Mouse (Mus musculus) embryo, embryonic 11 days (tissue): Measurements from ENCODE around the gene Fank1.
A peak's percentile ranks its signal among the peaks of the same experiment; 100 is the strongest.

Experiments
- DNase-seq: peaks from one replicate; pipeline ENCODE4 v3.0.0-alpha.2; 2015

The Fank1 gene

DNA sequence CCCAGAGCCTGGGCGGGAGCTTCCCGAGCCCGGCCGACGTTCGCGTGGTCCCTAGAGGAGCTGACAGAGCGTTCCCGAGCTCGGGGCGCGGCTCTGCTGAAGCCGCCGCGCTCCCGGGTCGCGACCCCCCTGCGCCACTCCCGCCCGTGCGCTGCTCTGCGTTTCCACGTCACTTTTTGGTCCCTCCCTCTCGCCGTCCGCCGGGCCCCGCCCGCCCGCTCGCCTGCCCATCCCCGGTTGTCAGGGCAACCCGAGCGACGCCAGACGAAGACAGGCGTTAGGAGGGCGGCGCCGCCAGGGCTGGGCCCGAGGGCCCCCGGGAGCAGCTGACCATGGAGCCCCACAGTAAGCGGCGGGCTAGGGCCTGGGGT is at the start of gene Fank1:
Gene Fank1 (plus strand): TSS at position 236 of the 371 bp plus-strand sequence.
- peak; percentile 92 for DNase-seq

DNA sequence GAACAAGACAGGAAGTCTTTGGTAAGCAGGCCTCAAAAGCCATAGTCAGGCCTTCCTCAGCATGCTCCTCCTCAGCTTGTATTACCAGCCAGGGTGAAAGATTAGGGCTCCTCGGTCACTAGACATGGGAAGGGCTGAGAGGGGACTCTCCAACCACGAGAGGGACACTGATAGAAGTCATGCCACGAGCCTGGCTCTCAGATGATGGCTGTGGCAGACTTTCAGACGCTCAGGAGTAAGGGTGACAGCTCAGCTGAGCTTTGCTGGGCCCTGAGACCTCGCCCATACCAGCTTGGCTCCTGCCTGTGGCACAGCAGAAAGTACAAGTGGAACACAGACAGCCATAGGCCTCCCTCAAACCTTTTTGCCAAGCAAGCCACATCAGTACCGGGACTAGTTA is 49.6 kb upstream of the Fank1 start:
- no peak for DNase-seq

DNA sequence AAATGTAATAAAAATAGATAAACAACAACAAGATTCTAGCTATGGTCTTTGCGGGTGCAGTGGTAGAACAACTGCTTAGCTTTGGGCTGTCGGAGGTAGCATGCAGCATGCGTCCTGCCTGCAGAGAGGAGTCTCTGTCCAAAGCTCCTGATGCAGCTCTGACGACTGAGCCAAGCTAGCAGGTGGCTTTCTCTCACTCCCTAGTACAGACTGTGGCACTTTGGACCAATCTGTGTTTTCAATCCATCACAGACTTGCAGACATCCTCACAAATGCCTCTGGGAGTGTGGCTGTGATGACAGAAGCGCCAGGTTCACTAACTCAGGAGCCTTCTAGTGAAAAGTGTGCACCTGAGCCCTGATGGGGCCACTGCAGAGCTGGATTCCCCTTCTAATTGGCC is 47.3 kb upstream of the Fank1 start:
- DNase-seq, result no peak

DNA sequence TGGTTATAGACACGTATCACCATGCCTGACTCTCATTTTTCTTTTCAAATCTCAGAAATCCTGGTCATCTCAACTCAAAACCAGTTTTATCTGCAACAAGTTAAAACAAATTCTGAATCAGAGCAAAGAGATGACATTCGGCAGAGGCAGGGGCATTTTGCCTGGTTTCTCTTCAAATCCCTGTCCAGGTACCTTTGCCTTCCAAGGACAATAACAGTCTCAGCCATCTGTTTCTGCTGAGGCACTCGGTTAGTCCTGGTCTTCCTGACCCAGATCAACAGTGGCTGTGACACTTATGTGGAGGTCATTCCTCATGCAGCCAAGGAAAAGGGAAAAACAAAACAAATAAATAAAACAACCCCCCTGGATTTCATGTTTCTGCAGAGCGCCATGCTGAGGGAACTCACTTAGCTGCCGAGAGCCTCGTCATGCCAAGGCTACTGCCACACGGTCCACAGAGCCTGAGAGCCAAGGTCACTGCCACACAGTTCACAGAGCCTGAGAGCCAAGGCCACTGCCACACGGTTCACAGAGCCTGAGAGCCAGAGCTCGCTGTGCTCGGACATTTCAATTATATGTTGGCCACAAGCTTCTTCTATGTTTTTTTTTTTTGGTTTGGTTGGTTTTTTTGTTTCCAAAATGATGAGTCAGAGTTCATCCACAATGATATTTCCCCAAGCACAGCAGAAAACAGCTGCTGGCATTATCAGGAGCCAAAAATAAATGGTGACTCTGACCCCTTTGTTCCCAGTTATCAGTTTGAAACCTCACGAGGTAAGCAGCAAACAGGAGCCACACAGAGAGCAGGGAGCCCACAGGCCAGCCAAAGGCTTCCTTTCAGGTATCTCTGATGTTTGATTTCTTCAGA is 46.1 kb upstream of the Fank1 start:
- DNase-seq, result no peak

DNA sequence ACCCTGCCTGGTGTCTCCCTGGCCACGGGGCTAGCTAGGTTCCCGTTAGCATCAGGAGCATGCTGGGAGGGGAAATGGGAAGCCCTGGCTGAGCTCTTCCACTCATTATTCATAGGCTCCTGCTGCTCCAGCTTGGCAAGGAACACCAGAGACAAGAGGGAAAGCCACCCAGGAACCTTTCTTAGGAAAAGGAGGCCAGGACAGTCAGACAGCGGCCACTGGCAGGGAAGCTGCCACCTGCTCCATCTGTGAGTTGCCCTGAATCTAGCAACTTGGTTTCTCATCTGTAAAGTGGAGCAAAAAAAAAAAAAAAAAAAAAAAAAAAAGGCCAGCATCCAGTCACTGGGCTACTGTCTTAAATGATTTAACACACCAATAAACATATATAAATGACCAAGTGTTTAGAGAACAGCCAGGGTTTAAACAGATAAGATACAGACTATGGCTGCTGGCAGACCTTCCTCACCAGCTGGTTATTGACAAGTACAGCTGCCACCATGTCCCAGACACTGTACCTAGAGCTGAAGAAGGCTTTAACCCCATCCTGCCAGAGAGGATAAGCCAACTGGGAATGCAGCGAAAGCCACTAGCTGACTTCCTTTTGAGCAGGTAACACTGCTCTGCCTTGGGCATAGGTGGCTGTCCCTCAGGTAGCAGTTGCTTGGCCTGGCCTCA is 44.6 kb upstream of the Fank1 start:
- DNase-seq, result no peak

DNA sequence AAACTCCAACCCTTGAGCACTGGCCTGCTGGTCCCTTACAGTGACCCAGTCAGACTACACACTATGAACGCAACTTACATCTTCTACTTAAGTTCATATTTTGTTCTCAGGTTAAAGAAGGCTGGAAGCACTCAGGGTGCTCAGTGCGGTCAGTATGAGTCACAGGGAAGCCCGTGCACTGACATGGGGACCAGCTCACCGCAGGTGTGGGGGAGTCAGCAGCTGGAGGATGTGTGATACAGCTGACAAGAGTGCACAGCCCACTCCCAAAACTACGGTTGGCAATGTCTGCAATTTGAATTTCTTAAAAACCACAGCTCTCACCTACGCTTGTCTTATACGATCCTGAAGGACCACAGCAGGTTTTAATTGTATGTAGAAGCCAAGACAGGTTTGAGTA is 36.1 kb upstream of the Fank1 start:
- no peak for DNase-seq

DNA sequence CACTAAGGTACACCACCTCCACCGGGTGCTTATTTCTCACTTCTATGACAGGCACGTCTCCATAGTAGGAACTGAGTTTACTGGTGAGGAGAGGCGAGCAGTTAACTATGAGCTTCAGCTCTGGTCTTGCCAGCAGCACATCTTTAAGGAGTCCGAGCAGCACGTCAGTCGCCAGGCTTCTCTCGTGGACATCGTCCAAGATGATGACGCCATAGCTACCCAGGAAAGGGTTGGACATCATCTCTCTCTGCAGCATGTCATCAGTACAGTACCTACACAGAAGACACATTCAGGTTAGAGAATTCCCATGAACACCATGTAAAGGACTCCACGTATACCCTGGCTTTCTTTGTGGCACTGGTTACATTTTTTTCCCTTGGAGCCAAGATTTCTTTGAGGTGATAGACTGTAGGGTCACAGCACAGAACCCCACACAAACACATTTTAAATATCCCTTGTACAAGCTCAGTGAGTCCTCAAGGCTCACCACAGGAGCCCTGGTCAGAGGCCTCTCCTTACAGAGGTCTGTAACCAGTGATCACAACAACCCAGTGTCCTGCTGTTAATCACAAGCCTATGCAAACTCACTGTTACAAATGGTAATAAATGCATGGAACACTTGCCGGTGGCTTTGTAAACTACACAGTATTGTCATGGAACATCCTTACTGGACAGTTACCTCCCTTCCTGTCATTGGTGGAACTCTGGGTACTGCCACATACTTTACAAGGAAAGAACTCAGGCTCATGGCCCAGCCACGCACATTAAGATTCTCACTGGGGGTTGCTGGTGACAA is 33.9 kb upstream of the Fank1 start:
- no peak for DNase-seq

DNA sequence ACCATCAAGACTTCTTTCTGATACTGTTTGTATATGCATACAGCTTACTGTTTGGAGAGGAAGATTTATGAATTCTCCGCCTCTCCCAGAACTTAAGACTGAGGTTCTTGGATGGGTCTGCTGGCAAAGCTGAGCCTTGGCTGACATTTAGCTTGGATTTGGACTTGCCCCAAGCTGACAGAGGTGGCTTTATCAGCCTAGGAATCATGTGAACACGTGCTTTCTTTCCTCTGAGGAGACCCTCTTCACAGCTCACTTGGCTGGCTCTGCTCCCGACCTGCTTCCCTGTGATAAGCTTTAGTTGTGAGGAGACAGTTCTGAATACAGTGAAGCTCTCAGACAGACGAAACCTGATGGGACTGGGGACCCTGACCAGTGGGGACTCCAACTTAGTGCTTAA is 33.0 kb upstream of the Fank1 start:
- DNase-seq, result no peak

DNA sequence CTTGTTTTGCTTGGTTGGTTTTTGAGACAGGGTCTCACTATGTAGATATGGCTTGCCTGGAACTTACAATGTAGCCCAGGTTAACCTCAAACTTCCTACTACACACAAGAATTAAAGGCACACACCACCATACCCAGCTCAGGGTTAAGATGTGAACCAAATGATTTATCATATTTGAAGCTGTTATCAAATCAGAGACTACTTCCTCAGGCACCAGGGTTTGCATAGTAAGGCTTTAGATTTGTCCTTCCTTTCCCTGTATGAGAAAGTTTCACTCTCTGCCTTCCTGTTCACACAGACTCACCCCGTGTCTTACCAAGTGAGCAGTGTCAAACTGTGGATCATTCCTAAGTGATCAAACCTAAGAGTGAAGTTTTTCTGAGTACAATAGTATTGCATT is 32.5 kb upstream of the Fank1 start:
- DNase-seq, result no peak

DNA sequence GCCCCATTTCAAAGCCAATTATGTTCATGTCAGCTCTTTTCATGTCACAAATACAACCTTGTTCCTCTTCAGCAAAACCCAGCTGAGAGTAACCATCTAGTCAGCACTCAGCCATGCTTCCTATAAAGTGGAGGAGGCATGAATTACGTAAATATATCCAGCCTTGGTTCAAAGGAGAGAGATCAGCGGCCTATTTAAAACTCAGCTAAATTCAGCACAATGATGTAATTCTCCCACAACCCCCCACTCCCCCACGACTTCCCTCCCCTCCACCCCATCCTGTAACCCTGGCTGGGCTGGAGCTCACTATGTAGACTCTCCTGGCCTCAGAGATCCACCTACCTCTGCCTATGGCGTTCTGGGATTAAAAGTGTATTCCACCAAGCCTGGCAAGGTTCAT is 32.0 kb upstream of the Fank1 start:
- DNase-seq, result no peak

DNA sequence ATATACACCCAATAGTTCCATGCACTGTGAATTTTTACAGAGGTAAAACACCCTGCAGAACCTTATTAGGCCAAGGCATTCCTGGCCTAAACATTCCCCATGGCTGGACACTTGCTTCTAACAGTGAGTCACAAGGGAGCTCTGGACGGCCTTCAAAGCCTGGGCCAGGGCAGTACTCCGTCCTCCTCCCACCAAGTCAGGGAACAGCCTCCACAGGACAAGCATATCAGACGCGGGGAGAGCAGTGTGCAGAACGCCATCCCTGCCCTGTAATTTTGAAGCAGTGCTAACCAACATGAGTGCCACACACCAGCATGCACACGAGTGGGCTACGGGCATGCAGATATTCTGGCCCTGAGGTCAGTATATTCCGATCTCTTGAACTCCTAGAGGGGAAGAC is 29.3 kb upstream of the Fank1 start:
- no peak for DNase-seq

DNA sequence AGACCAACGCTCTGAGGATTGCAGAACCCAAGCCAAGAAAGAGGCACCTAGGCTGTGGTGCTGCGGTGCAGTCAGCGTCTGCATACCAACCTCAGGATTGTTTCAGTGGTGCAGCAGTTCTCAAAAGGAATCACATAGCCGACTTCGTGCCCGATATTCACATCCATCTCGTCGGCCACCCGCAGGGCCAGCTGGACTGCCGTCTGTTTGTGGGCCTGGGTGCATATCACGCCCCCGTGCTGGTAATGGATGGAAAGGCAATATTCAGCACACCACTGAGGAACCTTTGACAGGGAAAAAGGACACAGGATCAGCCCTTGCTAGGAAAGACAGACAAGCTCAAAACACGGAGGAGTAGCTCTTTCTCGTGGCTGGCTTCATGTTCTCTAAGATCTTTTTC is 27.9 kb upstream of the Fank1 start:
- no peak for DNase-seq

DNA sequence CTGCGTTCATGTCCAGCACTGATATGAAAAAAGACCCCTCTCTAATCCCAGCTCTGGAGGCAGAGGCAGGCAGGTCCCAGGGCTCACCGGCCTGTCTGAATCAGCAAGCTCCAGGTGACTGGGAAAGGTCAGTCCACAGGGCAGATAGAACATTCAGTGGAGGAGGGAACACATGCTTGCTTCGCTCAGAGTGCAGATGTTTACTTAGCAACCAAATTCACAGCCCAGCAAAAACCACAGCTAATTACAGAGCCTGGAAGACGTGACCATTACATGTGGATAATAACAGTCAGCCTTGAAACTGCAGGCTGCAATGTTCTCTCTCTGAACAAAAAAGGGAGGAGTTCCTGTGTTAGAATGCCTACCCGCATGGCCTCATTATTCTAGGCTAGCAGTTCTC is 26.0 kb upstream of the Fank1 start:
- no peak for DNase-seq

DNA sequence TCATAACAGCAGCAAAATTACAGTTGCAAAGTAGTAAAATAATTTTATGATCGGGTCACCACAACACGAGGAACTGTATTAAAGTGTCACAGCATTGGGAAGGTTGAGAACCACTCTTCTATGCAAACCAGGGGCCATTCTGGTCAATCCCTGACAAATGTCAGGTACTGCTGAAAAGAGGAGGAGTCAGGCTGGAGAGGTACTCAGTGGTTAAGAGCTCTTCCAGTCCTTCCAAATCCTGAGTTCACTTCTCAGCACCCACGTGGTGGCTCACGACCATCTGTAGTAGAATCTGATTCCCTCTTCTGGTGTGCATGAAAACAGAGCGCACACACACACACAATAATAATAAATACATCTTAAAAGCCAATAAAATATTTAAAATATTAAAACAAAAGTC is 25.5 kb upstream of the Fank1 start:
- DNase-seq, result no peak

DNA sequence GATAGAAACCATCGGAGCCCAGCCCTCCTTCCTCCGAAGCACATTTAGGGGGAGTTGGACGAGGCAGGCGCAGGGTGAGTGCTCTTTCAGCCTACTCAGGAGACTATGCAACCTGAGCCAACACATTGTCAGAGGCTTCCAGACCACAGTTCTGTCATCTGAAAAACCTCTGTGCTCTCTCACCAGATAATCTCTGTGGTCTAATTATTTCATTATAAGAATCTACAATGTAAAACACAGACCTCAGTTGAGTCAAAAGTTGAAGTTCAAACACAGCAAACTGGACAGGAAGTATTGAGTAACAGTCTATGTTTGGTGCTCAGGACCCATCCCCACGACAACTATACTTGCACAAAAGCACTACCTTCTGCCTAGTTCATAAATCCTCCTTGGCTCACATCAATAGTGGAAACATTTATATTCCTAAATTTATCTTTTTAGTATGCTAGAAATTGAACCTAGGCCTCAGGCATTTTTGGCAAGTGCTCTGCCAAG is 18.7 kb upstream of the Fank1 start:
- DNase-seq, result no peak

DNA sequence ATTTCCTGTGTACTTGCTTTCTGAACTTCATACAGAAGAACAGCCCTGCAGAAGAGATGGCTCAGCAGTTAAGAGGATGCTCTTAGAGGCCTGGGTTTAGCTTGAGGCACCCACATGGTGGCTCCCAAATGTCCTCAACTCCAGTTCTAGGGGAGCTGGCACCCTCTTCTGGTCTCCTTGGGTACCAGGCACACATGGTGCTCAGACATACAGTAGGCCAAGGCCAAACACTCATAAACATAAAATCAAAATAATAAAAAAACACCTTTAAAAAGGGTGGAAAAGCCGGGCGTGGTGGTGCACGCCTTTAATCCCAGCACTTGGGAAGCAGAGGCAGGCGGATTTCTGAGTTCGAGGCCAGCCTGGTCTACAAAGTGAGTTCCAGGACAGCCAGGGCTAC is 17.9 kb upstream of the Fank1 start:
- peak; percentile 20 for DNase-seq

DNA sequence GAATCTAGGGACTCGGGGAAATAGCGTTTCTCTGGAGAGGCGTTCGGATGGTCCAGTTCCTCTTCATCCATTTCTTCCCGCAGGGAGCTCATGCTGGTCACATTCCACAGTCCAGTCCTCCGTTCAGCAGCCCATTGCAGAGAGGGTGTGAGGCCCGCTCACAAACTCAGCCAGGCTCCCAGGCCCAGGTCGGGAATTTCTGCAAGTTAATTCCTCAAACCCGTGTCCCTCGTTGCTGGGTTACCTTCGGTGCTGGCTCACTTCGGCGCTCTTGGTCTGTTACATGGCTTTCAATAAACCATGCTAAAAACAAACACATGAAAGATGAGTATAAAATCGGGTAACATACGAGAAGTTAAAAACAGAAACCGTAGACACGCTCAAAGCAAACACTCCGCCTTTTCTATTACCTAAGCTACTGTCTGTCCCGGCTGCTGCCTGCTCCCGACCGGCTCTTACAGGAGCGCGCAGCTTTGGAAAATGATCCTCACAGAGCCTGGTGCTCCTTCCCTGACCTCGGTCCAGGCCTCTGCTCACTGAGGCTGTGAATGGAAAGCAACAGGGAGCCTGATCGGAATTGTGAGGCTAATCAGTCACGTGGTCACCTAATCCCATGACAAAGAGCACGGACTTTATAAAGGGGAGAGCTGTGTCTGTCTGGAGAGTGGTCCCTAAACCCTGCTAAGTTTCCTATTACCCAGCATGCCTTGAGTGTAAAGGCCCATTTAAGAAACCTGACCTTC is 16.9 kb upstream of the Fank1 start:
- DNase-seq, result peak; percentile 89

DNA sequence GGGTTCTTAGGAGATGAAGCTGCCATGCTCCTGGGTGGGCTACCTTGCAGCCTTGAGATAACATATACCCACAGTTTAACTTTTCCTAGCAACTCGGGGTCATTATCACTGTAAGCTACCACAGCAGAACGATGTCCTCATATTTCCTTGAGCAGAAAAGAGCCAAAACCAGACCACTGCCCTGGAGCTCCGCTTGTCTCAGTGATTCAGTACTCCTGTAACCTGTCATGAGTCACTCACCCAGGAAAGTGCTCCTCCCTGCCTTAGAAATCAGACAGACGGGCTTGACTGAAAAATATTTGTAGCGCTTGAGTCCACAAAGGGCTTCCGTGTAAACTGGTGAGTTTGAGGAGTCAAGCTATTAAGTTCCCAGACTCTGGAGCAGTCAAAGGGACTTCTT is 14.0 kb upstream of the Fank1 start:
- no peak for DNase-seq

DNA sequence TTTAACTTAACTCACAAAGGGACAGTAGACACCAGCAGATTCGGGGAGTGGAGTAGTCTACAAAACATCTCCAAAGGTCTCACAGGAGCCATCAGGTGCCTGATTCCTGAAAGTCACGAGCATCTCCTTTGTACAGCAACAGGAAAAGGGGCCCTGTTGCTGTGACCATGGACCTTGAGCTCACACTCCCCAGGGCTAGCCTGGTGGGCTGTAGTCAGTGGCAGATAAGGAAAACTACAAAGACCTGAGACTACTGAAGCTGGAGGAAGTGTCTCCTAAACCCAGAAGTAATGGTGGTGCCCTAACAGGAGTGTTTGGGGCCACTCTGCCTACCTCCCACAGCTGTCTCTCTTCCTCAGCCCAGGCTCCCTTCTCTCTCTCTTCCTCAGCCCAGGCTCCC is 12.2 kb upstream of the Fank1 start:
- no peak for DNase-seq

DNA sequence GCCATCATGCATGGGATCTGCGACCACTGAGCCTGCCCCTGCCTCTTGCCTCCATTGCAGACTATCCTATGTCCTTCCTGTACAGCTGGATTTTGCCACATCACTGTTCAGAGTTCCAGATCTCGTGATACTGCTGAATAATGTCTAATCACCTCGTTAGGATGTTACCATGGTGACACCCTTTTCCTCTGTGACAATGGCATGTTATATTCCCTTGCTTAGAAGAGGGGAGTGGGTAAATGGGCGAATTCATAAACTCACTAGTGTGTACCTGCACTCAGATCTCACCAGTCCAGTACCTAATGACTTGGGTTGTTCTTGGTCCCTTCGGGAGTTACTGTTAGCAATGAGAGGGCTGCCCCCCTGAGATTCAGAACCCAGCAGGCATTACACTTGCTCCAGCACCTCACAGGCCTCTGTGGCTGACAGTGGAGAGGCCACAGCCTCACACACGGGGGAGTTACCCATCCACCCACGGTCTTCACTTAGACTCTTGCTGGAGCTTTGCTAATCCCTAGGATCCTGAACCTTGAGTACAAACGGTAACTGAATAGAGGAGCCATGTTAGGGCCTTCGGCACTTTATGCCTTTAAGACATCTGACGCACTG is 11.3 kb upstream of the Fank1 start:
- DNase-seq, result no peak

DNA sequence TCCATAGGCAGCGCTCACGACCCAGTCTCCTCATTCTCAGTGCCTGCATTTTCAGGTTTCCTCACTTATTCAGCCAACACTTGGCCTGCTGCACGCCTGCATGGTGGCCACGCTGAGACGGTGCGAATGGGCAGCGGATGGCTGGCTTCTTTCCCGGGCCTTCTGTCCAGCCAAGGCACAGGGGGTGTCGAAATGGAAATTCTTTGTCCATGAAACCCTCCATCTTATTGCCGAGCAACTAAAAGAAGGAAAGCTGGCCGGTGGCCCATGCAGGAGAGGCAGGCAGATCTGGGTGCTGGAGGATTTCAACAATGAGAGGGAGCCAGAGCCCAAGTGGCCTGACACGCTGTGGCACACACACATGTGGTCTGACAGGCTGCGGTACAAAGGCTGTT is 10.8 kb upstream of the Fank1 start:
- DNase-seq, result no peak

DNA sequence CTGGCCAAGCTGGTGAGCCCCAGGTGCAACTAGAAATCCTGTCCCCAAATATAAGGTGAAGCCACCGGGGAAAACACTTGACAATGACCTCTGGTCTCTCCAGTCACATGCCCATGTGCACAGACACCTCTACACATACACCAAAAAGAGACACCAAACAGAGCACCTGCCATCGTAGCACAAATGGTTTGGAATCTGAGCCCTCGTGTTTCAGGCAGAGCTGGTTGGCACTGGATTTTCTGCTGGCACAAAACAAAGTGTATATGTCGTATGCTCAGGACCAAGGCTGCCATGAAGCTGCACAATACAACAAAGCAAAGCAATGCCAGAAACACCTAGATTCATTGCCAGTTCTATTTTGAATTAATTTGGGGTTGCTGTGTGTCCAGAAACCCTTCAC is 8.6 kb upstream of the Fank1 start:
- no peak for DNase-seq

DNA sequence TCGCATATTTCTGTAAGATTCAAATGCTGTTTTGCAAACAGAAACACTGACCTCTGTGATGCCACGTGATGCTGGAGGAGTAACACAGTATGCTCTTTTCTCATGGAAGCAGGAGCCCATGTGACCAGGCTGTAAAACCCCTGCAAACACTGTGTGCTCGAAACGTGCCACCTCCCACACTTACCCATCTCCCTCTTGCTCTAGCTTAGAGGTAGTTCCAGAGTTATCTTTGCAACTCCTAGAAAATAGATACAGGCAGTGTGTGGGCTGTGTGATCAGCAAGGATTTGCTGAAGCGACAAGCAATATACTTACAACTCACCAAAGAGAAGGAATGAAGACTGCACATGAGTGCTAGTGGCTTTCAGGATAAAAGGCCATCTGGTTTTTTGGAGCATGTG is 8.1 kb upstream of the Fank1 start:
- no peak for DNase-seq
